Mouse (Mus musculus) cerebellum, adult 2 months (tissue): ENCODE results near the gene Rin3. TPM values are rescaled to one million over a fixed set of nuclear protein-coding genes. Genes with fewer than 3 reads are reported as not detected.
A peak's percentile ranks its signal among the peaks of the same experiment; 100 is the strongest.

Source experiments
- DNase-seq, 2 experiments: peaks; one replicate each; pipeline ENCODE4 v3.0.0; 2021
- H3K27ac ChIP-seq: fragments of 200-500 bp; 2 replicates; pipeline ENCODE4 v1.5.1; 2012; ENCODE audit warnings: low read length, control low read depth, inconsistent platforms; ENCODE audit not compliant: insufficient read depth
- H3K27me3 ChIP-seq: fragments of 200-500 bp; 2 replicates; pipeline ENCODE4 v1.6.1; 2012; ENCODE audit warnings: inconsistent platforms, mild to moderate bottlenecking, low read length, moderate library complexity; ENCODE audit not compliant: control insufficient read depth, insufficient read depth
- H3K4me1 ChIP-seq: fragments of 200-500 bp; 2 replicates; pipeline ENCODE4 v1.6.1; 2011; ENCODE audit warnings: low read length; ENCODE audit not compliant: control insufficient read depth, insufficient read depth
- H3K4me3 ChIP-seq: fragments of 200-500 bp; replicated peaks from 2 replicates; pipeline ENCODE3; 2011; ENCODE audit warnings: mild to moderate bottlenecking, low read depth, low read length, control low read depth; ENCODE audit not compliant: insufficient read depth
- CTCF ChIP-seq: fragments of 200-500 bp; IDR thresholded peaks from 2 replicates; pipeline ENCODE4 v1.5.1; 2011; ENCODE audit warnings: low read depth, mild to moderate bottlenecking, control low read depth, low read length, moderate library complexity, borderline replicate concordance; ENCODE audit not compliant: insufficient read depth
- POLR2A ChIP-seq: fragments of 200-500 bp; IDR thresholded peaks from 2 replicates; pipeline ENCODE4 v1.6.1; 2011; ENCODE audit warnings: low read length, control low read depth, borderline replicate concordance; ENCODE audit not compliant: insufficient read depth
- WGBS: fragments of 180-500 bp; shearing (Covaris S2); methylation state at CpG from one replicate; pipeline ENCODE4 v1.1.7; 2018; 5-methylcytosine and 5-hydroxymethylcytosine counted together
- polyA plus RNA-seq: library from polyadenylated mRNA; depleted of rRNA; stranded (reverse); fragments of >200 nt; gene quantifications from 2 replicates; pipeline ENCODE4 v1.2.3, GENCODE M21; 2012

Rin3 gene
- polyA plus RNA-seq, 1 experiment, result 1.2 TPM

GRCm38 (mm10) chr12:102391982-102392381 is 109.1 kb downstream of the Rin3 start:
- TF ChIP-seq POLR2A (no peak), CTCF (peak; percentile 62)
- Histone ChIP-seq H3K4me3 (no peak overlapping the region), H3K27me3 (no peaks in the 10 kb centered on the region), H3K27ac (no peak overlapping the region), H3K4me1 (peaks cover 5% of the 10 kb centered on the region; the same call in 1 of the 2 replicates)
- no peak for DNase-seq
- 73% methylated on average over 4 of the region's 4 CpGs for WGBS

- no peak overlapping the region for H3K27ac ChIP-seq
- H3K4me1 ChIP-seq, result peaks cover 5% of the 10 kb centered on the region; the same call in 1 of the 2 replicates
- H3K4me3 ChIP-seq, result no peak overlapping the region
- H3K27me3 ChIP-seq, result no peaks in the 10 kb centered on the region
- WGBS, result 87% methylated on average over 7 of the region's 7 CpGs
- no peak for DNase-seq
- no peak for TF ChIP-seq CTCF
- TF ChIP-seq POLR2A, result no peak
Measured at GRCm38 (mm10) chr12:102394496-102394895, 111.6 kb downstream of the Rin3 start.

- DNase-seq, result no peak
- WGBS, result 22% methylated on average over 9 of the region's 9 CpGs
- H3K27me3 ChIP-seq, result no peaks in the 10 kb centered on the region
Measured at GRCm38 (mm10) chr12:102395537-102395936, 112.7 kb downstream of the Rin3 start.

GRCm38 (mm10) chr12:102395998-102396991 is 113.4 kb downstream of the Rin3 start:
- Histone ChIP-seq H3K4me1 (peaks cover 5% of the 10 kb centered on the region; the same call in 1 of the 2 replicates), H3K27me3 (no peaks in the 10 kb centered on the region), H3K27ac (no peak overlapping the region; the same call in 1 of the 2 replicates), H3K4me3 (no peak overlapping the region)
- DNase-seq, result no peak
- 42% methylated on average over 19 of the region's 19 CpGs for WGBS
- no peak for TF ChIP-seq POLR2A

More at GRCm38 (mm10) chr12:102395537-102395936, 112.7 kb downstream of the Rin3 start:
- Histone ChIP-seq H3K27ac (no peak overlapping the region), H3K4me1 (peaks cover 5% of the 10 kb centered on the region; the same call in 1 of the 2 replicates), H3K4me3 (no peak overlapping the region)
- TF ChIP-seq POLR2A, result no peak
- TF ChIP-seq CTCF, result no peak

- Histone ChIP-seq H3K4me3 (no peak overlapping the region), H3K27ac (no peak overlapping the region), H3K4me1 (peaks cover 5% of the 10 kb centered on the region; the same call in 1 of the 2 replicates), H3K27me3 (no peaks in the 10 kb centered on the region)
- TF ChIP-seq CTCF, result no peak
- TF ChIP-seq POLR2A, result no peak
- DNase-seq, result no peak
- WGBS, result 91% methylated on average over 4 of the region's 4 CpGs
Measured at GRCm38 (mm10) chr12:102398588-102398987, 115.7 kb downstream of the Rin3 start.

GRCm38 (mm10) chr12:102413171-102413570 is 130.3 kb downstream of the Rin3 start:
- DNase-seq, result no peak
- H3K27ac ChIP-seq, result no peak overlapping the region
- TF ChIP-seq CTCF (no peak), POLR2A (no peak)
- H3K4me3 ChIP-seq, result no peak overlapping the region
- no peaks in the 10 kb centered on the region for H3K27me3 ChIP-seq
- WGBS, result 57% methylated on average over 13 of the region's 13 CpGs
- H3K4me1 ChIP-seq, result peaks cover 17% of the 10 kb centered on the region

- no peak for DNase-seq
- peaks cover 20% of the 10 kb centered on the region for H3K4me1 ChIP-seq
- no peak for TF ChIP-seq CTCF
- TF ChIP-seq POLR2A, result no peak
- WGBS, result 23% methylated on average over 6 of the region's 6 CpGs
- no peak overlapping the region for H3K27ac ChIP-seq
- H3K4me3 ChIP-seq, result no peak overlapping the region
- H3K27me3 ChIP-seq, result no peaks in the 10 kb centered on the region
Measured at GRCm38 (mm10) chr12:102414686-102415085, 131.8 kb downstream of the Rin3 start.
